Mouse (Mus musculus) olfactory bulb, adult 2 months (tissue): ENCODE data around the gene Smg6.
"Not testable (repeated sequence)": the region's sequence is repeated elsewhere in the genome, so short reads cannot be mapped to it uniquely, and the experiment has no call there.

Experiments used
- CTCF ChIP-seq: fragments of 200-500 bp; IDR thresholded peaks from 2 replicates; pipeline ENCODE4 v1.5.1; 2012; ENCODE audit warnings: low read depth, mild to moderate bottlenecking, low read length, moderate library complexity; ENCODE audit not compliant: insufficient read depth
- POLR2A ChIP-seq: fragments of 200-500 bp; IDR thresholded peaks from 2 replicates; pipeline ENCODE4 v1.6.1; 2012; ENCODE audit warnings: mild to moderate bottlenecking, low read depth, low read length, moderate library complexity; ENCODE audit not compliant: insufficient read depth

GRCm38 (mm10) chr11:75174574-75174973 is 249.0 kb downstream of the Smg6 start:
- TF ChIP-seq POLR2A, CTCF: not testable (repeated sequence)
